Mouse (Mus musculus): ENCODE results near the gene Lrrc8b.

Lrrc8b gene

DNA sequence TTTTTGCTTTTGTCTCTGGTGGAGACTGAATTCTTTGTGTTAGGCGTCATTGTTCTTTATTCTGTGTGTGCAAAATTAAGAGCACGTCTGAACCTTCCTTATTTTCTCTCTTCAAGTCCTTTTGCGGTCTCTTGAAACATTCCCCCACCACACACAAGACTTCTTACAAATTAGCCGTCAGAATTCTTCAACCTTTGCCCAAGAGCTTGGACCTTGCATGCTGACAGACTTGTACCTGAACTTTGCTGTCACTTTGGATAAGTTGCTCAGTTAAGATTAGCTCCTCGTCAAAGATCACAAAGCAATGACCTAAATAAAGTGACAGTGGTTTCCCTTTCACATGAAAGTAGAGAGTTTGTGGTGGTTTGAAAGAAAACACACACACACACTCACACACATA lies 3.3 kb downstream of the Lrrc8b start:
- DNase-seq (ENCODE audit: low read depth, low spot score) = no peak

DNA sequence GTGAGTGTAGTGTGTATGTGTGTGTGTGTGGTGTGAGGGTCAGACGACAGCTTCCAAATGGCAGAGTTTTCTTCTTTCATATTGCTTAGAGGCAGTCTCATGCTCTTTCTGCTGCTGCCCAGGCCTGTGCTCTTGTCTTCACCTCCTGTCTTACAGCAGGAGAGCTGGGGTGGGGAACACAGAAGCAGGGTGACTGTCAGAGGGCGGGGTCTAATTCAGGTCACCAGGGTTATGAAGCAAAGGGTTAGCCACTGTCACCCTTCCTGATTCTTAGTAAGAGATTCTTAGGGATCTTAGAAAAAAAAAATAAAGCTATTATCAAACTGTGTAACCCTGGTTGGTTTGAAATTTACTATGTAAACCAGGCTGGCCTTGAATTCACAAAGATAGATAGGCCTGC lies 10.0 kb downstream of the Lrrc8b start:
- no peak for DNase-seq (ENCODE audit: low read depth, low spot score)

DNA sequence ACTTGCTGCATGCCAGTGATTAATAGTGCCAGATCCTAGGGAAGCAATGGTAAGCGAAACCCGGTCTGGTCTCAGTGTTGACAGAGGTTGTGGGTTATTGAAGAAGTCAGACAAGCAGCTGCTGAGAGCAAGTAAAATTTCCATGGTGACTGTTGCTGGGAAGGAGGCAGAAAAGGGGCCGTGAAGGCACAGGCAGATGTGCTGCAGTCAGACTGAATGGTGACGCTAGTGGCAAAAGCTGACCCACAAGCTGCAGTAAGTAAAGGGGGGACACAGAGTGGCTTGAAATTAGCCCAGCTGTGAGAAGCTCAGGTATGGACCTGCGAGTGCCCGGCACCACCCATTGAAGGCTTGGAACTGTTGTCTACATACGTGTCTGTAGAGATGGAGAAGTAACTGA lies 11.8 kb downstream of the Lrrc8b start:
- no peak for DNase-seq (ENCODE audit: low read depth, low spot score)

DNA sequence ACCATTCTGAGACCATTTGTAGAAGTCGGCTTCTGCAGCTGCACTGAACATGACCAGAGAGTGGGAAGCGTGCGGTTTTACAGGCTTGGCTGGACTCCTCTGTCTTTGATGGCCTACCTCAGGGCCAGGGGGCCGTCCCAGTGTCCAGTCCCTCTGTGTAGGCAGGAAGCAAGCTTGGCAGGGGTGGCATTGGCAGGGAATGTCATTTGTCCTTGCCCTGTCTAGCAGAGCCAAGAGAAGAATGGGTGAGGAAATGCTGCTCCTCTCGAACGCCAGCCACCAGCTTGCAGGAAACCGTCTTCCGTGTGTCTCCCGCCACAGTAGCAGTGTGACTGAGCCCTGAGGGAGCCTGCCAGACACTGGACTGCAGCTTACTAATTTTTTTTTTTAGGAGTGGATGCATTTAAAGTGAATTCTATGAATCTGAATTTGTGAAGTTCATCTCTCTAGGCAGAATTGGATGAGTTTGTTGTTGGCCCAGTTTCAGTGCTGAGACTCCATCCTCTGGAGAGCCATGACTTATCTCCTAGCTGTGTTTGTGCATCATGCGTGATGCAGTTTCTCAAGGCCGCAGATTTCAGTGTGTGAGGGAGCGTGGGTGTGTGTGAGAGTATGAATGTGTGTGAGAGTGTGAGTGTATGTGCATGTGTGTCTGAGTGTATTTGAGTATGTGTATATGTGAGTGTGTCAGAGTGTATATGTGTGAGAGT lies 12.8 kb downstream of the Lrrc8b start:
- DNase-seq (ENCODE audit: low read depth, low spot score) = no peak

DNA sequence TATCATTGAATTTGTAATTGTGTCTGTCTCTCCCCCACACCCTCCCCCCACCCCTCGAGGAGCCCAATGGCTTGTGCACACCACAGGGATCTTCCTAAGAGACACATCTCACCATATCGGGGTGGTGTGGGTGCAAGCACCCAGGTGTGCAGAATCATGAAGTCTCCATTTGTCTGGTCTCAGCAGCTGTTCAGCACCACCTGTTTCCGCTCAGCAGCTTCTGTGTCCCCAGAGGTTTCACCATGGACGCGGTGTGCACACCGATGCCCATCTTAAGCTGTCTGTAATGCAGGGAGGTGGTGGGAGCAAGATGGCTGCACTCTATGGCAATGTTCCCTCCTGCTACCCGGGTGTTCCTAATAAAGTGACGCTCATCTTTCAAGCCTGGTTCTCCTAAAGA lies 14.6 kb downstream of the Lrrc8b start:
- no peak for DNase-seq (ENCODE audit: low read depth, low spot score)

DNA sequence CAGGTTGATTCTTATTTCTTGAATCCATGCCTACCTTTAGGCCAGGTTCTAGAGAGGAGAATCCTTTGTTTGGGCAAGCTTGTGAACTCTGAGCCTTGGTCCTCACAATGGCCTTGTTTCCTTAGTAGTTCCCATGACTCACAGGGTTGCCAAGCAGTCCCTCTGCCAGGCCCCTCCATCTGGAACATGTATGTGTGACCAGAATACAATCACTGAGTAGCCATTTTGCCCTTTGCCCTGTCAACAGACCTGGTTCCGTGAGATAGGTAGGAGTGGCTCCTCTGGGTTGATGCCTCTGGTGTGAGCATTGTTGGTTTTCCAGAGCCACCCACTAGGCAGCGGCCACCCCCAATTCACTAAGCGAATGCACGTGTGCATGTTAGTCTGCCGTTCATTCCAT lies 24.0 kb downstream of the Lrrc8b start:
- DNase-seq (ENCODE audit: low read depth, low spot score) = no peak

DNA sequence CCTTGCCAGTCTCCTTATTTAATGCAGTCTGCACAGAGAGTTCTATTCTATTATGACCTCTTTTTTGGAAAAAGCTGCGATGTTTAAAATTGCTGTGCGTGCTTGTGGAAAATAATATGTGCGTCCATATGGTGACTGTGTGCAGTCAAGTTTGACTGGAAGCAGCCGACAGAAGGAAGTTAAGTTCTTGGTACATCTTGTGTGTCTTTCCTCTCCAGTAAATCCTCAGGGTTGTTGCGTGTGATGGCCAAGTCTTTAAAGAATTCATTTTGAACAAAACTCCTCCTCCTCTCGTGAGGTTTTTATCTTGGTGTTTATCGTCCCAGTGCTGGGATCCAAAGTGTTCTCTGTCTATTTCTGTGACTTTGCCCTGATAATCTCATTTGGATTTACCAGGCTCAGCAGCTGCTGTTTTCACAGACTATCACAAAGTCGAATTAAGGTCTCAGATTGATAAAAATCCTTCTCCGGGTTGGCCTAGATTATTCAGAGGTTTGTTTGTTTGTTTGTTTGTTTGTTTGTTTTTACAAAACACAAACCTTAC lies 25.5 kb downstream of the Lrrc8b start:
- no peak for DNase-seq (ENCODE audit: low read depth, low spot score)

DNA sequence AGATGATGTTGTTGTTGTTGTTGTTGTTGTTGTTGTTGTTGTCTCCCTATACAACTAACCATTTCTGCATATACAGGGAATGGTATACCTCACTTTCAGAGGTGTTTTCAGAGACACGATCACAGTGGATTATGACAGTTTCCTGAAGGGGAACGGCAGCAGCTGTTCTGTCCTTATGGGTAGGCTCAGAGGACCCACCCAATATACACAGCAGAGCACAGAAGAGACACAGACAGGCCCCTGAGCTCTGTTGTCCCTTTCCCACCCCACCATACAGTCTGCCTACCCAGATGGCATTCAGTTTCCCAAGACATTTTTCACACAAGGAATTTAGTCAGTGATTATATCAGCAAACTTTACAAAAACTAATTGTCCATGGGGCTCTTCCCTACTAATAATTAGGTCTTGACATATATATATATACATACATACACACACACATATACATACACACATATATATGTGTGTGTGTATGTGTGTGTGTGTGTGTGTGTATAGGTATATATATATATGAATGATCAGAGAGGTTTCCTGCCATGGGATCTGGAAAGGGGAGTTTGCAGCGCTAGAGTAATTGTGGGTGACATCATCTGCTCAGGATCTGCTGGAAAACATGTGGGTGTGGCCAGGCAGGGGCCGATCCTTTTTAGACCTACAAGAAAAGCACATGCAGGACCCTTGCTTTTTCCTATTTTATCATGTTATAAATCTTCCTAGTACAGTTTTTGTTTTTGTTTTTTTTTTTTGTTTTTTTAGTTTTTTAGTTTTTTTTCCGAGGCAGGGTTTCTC lies 26.8 kb downstream of the Lrrc8b start:
- no peak for DNase-seq (ENCODE audit: low read depth, low spot score)

DNA sequence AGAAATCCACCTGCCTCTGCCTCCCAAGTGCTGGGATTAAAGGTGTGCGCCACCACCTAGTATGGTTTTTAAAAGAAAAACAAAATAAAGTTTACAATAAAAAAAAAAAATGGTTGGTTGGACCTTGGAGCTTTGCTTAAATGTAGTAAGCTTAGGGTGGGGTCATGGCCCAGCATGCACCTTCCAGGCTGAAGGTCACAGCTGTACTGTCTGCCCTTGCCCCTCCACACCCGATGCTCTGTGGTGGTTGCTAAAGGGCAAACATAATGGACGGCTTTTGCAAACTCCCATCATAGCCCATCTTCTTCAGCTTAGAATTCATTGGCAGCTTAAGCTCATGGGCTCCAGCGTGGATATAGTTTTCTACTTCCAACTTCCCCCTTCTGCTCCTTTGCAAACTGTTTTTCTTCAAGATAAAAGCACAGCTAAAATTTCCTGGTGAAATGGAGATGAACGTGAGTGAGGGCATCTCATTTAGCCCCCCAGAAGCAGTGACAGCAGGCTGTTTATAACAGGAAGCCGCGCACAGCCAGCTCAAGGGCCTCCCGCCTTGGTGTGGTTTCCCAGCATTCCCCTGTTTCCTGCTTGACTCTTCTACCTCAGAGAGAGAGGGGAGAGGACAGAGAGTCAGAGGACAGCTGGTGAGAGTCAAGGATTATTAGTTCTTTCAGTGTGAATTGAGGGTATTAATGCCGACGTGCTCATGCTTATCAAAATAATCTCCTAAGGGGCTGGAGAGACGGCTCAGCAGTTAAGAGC lies 27.7 kb downstream of the Lrrc8b start:
- DNase-seq (ENCODE audit: low read depth, low spot score) = no peak

DNA sequence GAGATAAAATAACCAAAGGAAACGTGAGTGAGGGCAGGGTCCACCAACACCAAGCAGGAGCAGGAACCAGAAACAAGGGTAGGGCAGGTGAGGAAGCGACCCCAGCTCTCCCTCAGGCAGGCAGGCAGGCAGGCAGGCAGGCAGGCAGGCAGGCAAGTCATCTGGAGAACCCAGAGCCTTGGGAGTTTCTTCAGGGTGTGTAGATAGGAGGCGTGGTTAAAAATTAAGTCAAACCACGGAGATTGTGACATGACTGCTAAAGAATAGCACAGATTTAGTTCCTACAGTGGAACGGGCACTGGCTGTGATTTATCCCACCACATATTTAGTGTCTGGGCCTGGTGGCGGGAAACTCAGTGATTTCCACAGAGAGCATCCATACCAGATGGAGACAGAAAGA lies 30.1 kb downstream of the Lrrc8b start:
- no peak for DNase-seq (ENCODE audit: low read depth, low spot score)

DNA sequence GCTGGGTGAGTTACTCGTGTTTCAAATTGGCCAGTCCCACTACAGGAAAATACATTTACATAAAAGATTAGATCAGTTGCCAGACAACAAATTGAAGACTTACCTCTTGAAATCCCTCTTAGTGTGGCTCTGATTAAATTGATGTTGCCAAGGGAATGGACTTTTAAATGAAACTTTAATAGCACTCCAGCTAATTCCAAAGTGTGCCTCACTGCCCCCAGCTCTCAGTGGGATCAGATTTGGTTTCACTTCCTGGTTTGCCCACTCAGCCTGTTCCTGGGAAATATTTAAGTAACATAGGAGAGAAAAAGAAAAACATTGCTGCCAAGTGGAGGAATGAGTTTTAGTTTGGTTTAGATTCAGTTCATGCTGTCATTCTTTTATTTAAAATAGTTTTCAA lies 38.5 kb downstream of the Lrrc8b start:
- DNase-seq (ENCODE audit: low read depth, low spot score) = no peak

DNA sequence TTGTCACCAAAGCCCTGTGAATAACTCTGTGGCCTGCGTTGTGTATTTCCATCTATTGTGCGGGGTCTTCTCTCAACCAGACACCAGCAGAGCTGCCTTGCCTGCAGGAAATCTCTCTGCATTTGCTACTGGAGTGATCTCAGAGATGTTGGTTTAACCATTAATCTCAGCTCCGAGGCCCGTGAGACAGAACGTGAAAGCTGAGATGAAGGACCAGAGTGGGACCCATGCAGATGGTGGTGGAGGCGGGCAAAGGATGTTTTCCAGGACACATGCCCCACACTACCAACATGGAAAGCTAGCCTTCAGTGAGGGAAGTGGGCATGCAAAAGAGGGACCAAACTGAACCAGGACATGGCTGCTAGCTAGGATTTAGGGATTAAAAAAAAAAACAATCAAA lies 43.5 kb downstream of the Lrrc8b start:
- DNase-seq (ENCODE audit: low read depth, low spot score) = no peak

DNA sequence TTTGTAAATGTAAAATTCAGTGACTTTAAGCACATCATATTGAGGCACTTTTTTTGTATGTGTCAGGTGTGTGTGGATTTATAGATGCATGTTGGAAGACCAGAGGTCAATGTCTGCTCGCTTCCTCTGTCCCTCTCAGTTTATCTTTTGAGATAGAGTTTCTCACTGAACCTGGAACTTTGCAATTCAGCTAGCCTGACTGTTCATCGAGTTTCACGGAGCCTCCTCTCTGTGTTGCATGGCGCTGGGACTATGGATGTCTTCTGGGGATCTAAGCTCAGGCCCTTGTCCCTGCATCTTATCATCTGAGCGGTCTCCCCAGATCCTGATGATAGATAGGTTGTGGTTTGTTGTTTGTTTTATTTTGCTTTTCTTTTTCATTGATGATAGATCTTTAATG lies 45.0 kb downstream of the Lrrc8b start:
- no peak for DNase-seq (ENCODE audit: low read depth, low spot score)

DNA sequence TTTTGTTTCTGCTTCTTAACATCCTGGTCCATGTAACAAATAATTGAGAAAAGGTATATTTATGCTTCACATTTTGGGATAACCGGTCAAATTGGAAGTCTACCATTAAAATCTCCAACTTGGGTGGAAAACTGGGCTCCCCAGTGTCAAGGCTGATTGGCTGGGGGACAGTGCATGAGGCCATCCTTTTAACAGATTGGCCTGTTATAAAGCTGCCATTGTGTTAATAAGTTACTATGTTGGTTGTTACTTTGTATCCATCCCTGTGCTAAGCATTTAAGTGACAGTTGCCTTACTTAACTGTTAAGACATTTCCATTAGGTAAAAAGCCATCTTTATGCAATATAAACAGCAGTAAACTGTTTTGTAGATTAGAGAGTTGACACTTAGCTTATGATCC lies 45.5 kb downstream of the Lrrc8b start:
- no peak for DNase-seq (ENCODE audit: low read depth, low spot score)

DNA sequence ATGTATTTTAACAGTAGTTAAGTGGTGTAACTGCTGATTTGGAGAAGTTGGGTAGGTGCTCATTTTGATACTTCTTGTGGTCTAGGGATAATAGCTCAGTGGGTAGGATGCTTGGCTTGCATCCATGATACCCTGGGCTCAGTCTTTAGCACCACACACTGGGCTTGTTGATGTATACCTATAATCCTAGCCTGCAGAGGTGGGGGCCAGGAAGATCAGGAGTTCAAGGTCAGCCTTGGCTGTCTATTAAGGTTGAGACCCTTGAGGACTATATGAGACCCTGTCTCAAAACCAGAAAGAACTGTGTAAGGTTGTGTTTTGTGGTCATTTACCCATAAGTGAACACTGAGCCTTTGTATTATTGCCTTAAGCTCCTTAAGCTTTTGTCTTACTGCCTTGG lies 49.1 kb downstream of the Lrrc8b start:
- DNase-seq (ENCODE audit: low read depth, low spot score) = no peak

DNA sequence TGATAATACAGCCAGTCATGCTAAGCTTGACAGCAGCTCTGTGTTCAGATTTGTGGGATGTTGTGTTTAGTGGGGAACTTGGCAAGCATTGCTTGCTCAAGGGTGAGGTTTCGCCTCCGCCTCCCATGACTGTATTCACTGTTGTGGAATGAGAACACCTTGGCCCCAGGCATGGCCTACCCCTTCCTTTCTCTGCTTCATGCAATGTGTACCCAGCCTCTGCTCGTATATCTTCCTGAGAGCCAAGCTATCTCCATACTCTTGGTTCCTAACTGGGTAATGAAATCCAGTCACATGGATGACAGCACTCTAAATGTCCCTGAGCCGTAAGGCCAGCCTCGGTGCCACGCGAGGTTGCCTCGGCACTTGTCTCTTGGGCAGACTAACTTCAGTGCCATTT lies 50.0 kb downstream of the Lrrc8b start:
- no peak for DNase-seq (ENCODE audit: low read depth, low spot score)

DNA sequence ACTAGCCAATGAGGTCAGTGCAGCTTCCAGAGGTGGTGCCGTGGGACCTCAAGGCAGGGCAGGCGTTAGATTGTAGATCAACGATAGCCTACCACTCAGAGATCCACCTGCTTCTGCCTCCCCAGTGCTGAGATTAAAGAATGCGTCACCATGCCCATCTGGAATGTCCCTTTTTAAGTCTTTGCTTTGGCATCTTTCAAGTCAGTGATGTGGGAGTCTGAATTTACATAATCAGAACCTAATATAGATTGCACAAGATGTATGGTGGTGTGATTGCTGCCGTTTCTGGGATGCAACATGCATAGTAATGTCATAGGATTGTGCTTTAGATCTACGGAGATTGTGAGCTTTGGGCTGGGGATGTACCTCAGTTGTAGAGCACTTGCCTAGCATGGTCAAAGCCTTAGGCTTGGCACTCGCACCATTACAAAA lies 50.9 kb downstream of the Lrrc8b start:
- no peak for DNase-seq (ENCODE audit: low read depth, low spot score)

DNA sequence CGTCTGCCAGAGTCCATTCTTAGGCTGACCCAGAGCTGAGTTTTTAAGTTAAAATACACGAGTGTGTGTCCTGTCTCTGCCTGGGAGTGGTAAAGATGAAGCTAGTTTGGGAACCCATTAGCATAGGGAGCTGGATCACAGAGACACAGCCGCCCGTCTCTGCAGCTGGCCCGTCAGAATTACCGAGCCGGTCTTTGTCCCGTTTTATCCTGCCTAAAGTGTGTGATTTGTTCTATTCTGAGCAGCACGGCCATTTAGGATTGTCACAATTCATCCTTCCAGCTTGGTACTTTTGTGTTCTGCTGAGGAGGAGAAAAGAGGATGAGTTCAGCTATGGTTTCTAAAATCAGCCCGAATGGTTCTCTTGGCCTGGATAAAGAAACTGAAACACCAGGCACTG lies 51.7 kb downstream of the Lrrc8b start:
- DNase-seq (ENCODE audit: low read depth, low spot score) = no peak

DNA sequence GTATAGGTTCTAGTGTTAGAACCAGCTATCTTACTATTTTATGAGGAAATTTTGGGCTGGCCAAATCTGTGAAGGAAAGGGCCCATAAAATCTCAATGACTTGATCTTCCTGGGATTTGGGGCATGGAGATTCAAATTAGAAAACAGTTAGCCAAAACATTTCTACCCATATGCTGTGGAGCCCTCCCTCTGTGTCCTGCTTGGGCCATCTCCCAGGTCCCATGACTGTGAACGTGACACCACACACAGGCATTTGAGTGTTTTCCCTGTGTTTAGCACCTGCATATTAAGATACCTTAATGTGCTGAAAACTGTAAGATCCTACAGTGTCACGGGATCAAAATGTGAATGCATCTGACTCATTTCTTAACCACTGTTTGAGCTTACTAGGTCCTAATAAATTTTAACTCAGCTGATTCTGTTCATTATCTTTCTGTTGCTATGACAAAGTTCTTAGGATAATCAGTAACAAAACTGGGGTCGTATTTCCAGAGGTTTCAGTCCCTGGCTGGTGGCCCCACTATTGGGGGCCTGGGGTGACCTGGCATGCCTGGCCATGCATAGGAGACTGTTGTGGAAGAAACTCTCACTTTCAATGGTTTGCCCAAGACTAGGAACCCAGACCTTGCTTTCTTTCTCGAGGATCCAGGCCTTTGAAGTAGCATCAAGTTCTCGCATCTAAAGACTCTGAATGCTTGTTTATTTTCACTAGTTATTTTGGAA lies 57.6 kb downstream of the Lrrc8b start:
- no peak for DNase-seq (ENCODE audit: low read depth, low spot score)

DNA sequence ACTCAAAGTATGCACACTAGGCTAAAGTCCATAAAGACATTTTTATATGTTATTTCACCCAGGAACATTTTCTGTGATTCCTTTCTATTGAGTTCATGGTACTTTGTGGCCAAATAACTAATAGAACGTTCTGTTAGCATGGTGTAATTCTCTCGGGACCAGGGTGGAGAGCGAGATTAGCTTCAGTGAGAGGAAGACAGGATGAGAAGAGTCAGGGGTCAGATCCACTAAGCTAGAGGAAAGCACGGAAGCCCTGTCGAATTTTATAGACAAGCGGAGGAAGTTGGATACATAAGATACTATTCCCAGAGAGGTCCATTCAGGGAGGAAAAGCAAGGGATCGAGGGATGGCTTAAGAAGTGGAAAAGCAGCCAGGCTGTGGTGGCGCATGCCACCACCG lies 62.0 kb downstream of the Lrrc8b start:
- no peak for DNase-seq (ENCODE audit: low read depth, low spot score)

DNA sequence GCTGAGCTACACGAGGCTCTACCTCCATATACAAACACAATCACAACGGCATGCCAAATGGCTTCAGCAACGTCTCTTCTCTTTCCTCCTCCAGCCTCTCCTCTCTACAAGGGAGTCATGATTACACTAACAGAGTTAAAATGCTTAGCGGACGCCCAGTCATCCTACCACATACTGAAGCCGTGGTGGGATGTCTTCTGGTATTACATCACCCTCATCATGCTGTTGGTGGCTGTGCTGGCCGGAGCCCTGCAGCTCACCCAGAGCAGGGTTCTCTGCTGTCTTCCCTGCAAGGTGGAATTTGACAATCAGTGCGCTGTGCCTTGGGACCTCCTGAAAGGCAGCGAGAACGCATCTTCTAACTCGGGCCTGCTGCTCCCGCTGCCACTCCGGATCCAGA lies 64.1 kb downstream of the Lrrc8b start:
- no peak for DNase-seq (ENCODE audit: low read depth, low spot score)

DNA sequence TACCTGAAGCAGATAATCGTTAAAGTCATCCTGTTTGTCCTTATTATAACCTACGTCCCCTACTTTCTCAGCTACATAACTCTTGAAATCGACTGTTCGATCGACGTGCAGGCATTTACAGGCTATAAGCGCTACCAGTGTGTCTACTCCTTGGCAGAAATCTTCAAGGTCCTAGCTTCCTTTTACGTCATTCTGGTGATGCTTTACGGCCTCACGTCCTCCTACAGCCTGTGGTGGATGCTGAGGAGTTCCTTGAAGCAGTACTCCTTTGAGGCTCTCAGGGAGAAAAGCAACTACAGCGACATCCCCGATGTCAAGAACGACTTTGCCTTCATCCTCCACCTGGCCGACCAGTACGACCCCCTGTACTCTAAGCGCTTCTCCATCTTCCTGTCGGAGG lies 65.0 kb downstream of the Lrrc8b start:
- no peak for DNase-seq (ENCODE audit: low read depth, low spot score)
